Mouse (Mus musculus): Measurements from ENCODE around the gene Mecom. TPM values are rescaled to one million over a fixed set of nuclear protein-coding genes. Genes with fewer than 3 reads are reported as not detected.

The Mecom gene
- polyA plus RNA-seq, 1 experiment from 2014 or later: 19.5 TPM

DNA sequence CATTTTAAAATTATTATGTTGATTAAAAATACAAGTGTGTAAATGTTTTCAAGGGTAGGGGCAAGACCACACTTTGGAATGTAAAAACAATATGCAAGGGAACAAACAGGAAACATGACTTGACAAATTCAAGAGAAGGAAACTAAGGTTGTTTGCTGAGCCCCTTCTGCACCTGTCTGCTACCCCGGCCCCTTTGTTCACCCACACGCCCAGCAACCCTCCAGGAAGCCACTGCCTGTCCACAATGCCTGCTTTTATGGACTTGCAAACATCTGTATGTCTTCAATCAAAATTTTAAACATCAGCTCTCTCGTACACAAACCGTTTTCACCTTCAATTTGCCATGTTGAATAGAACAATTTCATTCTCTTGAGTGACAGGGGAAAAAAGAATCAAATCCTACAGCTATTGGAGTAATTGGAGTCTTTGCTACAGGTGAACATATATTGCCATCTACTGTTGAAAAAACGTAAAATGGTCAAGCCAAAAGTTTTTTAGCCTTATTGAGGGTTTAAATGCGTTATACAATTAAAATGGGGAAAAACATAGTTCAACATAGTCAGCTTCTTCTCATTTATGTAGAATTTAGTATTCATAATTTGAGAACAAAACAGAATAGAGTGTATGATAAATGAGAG is 13.0 kb upstream of the Mecom start:
- 50% methylated on average over 6 of the region's 6 CpGs for WGBS
- DNase-seq (ENCODE audit: low spot score): no peak
- H3K4me2 ChIP-seq (ENCODE audit: low read depth, low read length, severe bottlenecking): no peak overlapping the region
- no peaks in the 10 kb centered on the region for H3K9me3 ChIP-seq (ENCODE audit: control insufficient read depth, low read length)
- ATAC-seq (replicated peaks; ENCODE audit: low FRiP score): no peak
- H3K4me1 ChIP-seq (replicated peaks; ENCODE audit: control insufficient read depth, insufficient read depth, low read length): no peaks in the 10 kb centered on the region
- H3K9ac ChIP-seq (ENCODE audit: low read length): no peak overlapping the region
- no peaks in the 10 kb centered on the region for H3K36me3 ChIP-seq (ENCODE audit: control insufficient read depth, insufficient read depth, low read length)
- H3K4me3 ChIP-seq (ENCODE audit: low read depth, low read length): no peak overlapping the region
- no peak overlapping the region for H3K27ac ChIP-seq (ENCODE audit: low read depth, low read length)
- no peaks in the 10 kb centered on the region for H3K27me3 ChIP-seq (ENCODE audit: control insufficient read depth, insufficient read depth, low read length)

DNA sequence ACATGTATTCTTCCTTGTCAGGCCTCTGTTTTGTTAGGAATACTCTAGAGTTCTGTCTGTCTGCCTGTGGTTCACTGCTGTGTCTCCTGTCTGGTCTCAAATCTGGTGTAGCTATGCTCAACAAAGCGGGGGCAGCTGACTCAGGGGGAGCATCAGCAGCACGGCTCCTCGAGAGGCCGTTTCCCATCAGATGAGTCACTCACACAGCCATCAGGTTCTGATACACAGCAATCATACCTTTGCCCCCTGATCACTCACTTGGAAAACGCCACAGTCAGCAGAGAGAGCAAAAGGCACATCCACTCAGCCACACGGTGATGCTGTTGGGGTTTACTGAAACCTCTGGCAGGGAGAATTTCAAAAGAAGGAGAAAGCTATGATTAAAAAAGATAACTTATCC is 5.9 kb upstream of the Mecom start:
- no peaks in the 10 kb centered on the region for H3K4me1 ChIP-seq (replicated peaks; ENCODE audit: control insufficient read depth, insufficient read depth, low read length)
- H3K4me2 ChIP-seq (ENCODE audit: low read depth, low read length, severe bottlenecking): no peak overlapping the region
- no peaks in the 10 kb centered on the region for H3K27me3 ChIP-seq (ENCODE audit: control insufficient read depth, insufficient read depth, low read length)
- no peaks in the 10 kb centered on the region for H3K36me3 ChIP-seq (ENCODE audit: control insufficient read depth, insufficient read depth, low read length)
- H3K27ac ChIP-seq (ENCODE audit: low read depth, low read length): no peak overlapping the region
- no peak overlapping the region for H3K9ac ChIP-seq (ENCODE audit: low read length)
- DNase-seq (ENCODE audit: low spot score) (no peak), ATAC-seq (replicated peaks; ENCODE audit: low FRiP score) (no peak)
- H3K4me3 ChIP-seq (ENCODE audit: low read depth, low read length): no peak overlapping the region
- 73% methylated on average over 6 of the region's 6 CpGs for WGBS
- H3K9me3 ChIP-seq (ENCODE audit: control insufficient read depth, low read length): no peaks in the 10 kb centered on the region

GRCm38 (mm10) chr3:30550218-30550617 is 2.4 kb upstream of the Mecom start:
- no peak overlapping the region for H3K4me3 ChIP-seq (ENCODE audit: low read depth, low read length)
- no peak overlapping the region for H3K4me2 ChIP-seq (ENCODE audit: low read depth, low read length, severe bottlenecking)
- WGBS: 55% methylated on average over 2 of the region's 2 CpGs
- no peaks in the 10 kb centered on the region for H3K4me1 ChIP-seq (replicated peaks; ENCODE audit: control insufficient read depth, insufficient read depth, low read length)
- H3K27ac ChIP-seq (ENCODE audit: low read depth, low read length): no peak overlapping the region
- DNase-seq (ENCODE audit: low spot score) (no peak), ATAC-seq (replicated peaks; ENCODE audit: low FRiP score) (no peak)
- no peaks in the 10 kb centered on the region for H3K36me3 ChIP-seq (ENCODE audit: control insufficient read depth, insufficient read depth, low read length)
- no peaks in the 10 kb centered on the region for H3K9me3 ChIP-seq (ENCODE audit: control insufficient read depth, low read length)
- H3K9ac ChIP-seq (ENCODE audit: low read length): no peak overlapping the region
- H3K27me3 ChIP-seq (ENCODE audit: control insufficient read depth, insufficient read depth, low read length): no peaks in the 10 kb centered on the region

- WGBS: 87% methylated on average over 7 of the region's 7 CpGs
- H3K4me1 ChIP-seq (replicated peaks; ENCODE audit: control insufficient read depth, insufficient read depth, low read length): no peaks in the 10 kb centered on the region
These were observed 1.1 kb upstream of the Mecom start for GRCm38 (mm10) chr3:30548928-30549327.

GRCm38 (mm10) chr3:30546831-30547369 is 908 bp downstream of the Mecom start:
- WGBS: 80% methylated on average over 11 of the region's 11 CpGs
- H3K4me3 ChIP-seq (ENCODE audit: low read depth, low read length): no peak overlapping the region
- no peak overlapping the region for H3K27ac ChIP-seq (ENCODE audit: low read depth, low read length)
- H3K9me3 ChIP-seq (ENCODE audit: control insufficient read depth, low read length): no peaks in the 10 kb centered on the region
- H3K4me2 ChIP-seq (ENCODE audit: low read depth, low read length, severe bottlenecking): no peak overlapping the region
- no peaks in the 10 kb centered on the region for H3K36me3 ChIP-seq (ENCODE audit: control insufficient read depth, insufficient read depth, low read length)
- no peaks in the 10 kb centered on the region for H3K27me3 ChIP-seq (ENCODE audit: control insufficient read depth, insufficient read depth, low read length)
- ATAC-seq (replicated peaks; ENCODE audit: low FRiP score) (no peak), DNase-seq (ENCODE audit: low spot score) (no peak)
- no peak overlapping the region for H3K9ac ChIP-seq (ENCODE audit: low read length)
- H3K4me1 ChIP-seq (replicated peaks; ENCODE audit: control insufficient read depth, insufficient read depth, low read length): no peaks in the 10 kb centered on the region

More at GRCm38 (mm10) chr3:30548928-30549327, 1.1 kb upstream of the Mecom start:
- no peaks in the 10 kb centered on the region for H3K36me3 ChIP-seq (ENCODE audit: control insufficient read depth, insufficient read depth, low read length)
- no peak for ATAC-seq (replicated peaks; ENCODE audit: low FRiP score)
- H3K4me3 ChIP-seq (ENCODE audit: low read depth, low read length): no peak overlapping the region
- no peaks in the 10 kb centered on the region for H3K9me3 ChIP-seq (ENCODE audit: control insufficient read depth, low read length)
- no peaks in the 10 kb centered on the region for H3K27me3 ChIP-seq (ENCODE audit: control insufficient read depth, insufficient read depth, low read length)
- DNase-seq (ENCODE audit: low spot score): no peak
- H3K27ac ChIP-seq (ENCODE audit: low read depth, low read length): no peak overlapping the region
- no peak overlapping the region for H3K9ac ChIP-seq (ENCODE audit: low read length)
- H3K4me2 ChIP-seq (ENCODE audit: low read depth, low read length, severe bottlenecking): no peak overlapping the region

DNA sequence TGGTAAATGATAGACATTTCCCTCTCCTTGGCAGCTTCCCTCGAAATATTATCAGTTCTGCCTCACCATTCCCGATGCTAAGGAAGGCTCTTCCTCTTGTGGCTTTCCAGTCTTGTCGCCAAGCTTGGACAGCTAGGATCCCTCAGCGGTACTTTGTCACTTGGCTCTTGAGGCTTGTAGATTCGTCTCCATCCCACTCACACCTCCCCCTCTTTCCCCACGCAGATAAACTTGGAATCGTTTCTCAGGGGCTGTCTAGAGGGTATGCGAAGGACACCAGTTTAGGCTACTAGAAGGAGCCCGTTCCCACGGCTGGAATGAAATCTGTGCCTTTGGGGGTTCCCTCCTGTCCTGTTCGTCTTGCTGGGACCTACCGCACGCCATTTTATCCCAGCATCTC is 1.4 kb downstream of the Mecom start:
- Histone ChIP-seq H3K4me2 (ENCODE audit: low read depth, low read length, severe bottlenecking) (no peak overlapping the region), H3K4me1 (replicated peaks; ENCODE audit: control insufficient read depth, insufficient read depth, low read length) (no peaks in the 10 kb centered on the region), H3K9ac (ENCODE audit: low read length) (no peak overlapping the region), H3K9me3 (ENCODE audit: control insufficient read depth, low read length) (no peaks in the 10 kb centered on the region), H3K4me3 (ENCODE audit: low read depth, low read length) (no peak overlapping the region), H3K27me3 (ENCODE audit: control insufficient read depth, insufficient read depth, low read length) (no peaks in the 10 kb centered on the region), H3K27ac (ENCODE audit: low read depth, low read length) (no peak overlapping the region), H3K36me3 (ENCODE audit: control insufficient read depth, insufficient read depth, low read length) (no peaks in the 10 kb centered on the region)
- DNase-seq (ENCODE audit: low spot score): no peak
- WGBS: 85% methylated on average over 13 of the region's 13 CpGs
- ATAC-seq (replicated peaks; ENCODE audit: low FRiP score): no peak

DNA sequence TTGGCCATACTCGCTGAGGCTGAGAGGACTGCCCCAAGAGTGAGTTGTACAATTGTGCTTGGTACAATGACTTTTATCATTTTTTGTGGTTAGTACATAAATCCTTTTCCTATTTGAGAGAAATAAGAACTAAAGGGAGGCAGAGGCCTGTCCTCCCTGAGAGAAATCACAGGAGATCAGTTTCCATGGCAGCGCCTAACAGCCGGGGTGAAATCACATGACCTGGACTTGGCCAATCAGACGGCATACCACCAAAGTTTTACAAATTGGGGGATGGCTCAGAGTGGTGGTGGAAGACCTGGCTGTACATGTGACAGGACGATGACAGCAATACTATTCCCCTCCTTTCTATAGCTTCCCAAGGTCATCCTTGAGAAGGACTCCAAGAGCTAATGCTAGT is 2.6 kb downstream of the Mecom start:
- DNase-seq (ENCODE audit: low spot score) (no peak), ATAC-seq (replicated peaks; ENCODE audit: low FRiP score) (no peak)
- H3K9ac ChIP-seq (ENCODE audit: low read length): no peak overlapping the region
- no peak overlapping the region for H3K27ac ChIP-seq (ENCODE audit: low read depth, low read length)
- H3K4me1 ChIP-seq (replicated peaks; ENCODE audit: control insufficient read depth, insufficient read depth, low read length): no peaks in the 10 kb centered on the region
- H3K4me2 ChIP-seq (ENCODE audit: low read depth, low read length, severe bottlenecking): no peak overlapping the region
- no peak overlapping the region for H3K4me3 ChIP-seq (ENCODE audit: low read depth, low read length)
- H3K27me3 ChIP-seq (ENCODE audit: control insufficient read depth, insufficient read depth, low read length): no peaks in the 10 kb centered on the region
- no peaks in the 10 kb centered on the region for H3K9me3 ChIP-seq (ENCODE audit: control insufficient read depth, low read length)
- 78% methylated on average over 5 of the region's 5 CpGs for WGBS
- no peaks in the 10 kb centered on the region for H3K36me3 ChIP-seq (ENCODE audit: control insufficient read depth, insufficient read depth, low read length)

GRCm38 (mm10) chr3:30544305-30544704 is 3.5 kb downstream of the Mecom start:
- Histone ChIP-seq H3K27me3 (ENCODE audit: control insufficient read depth, insufficient read depth, low read length) (no peaks in the 10 kb centered on the region), H3K36me3 (ENCODE audit: control insufficient read depth, insufficient read depth, low read length) (no peaks in the 10 kb centered on the region), H3K4me1 (replicated peaks; ENCODE audit: control insufficient read depth, insufficient read depth, low read length) (no peaks in the 10 kb centered on the region), H3K27ac (ENCODE audit: low read depth, low read length) (no peak overlapping the region), H3K4me2 (ENCODE audit: low read depth, low read length, severe bottlenecking) (no peak overlapping the region), H3K9me3 (ENCODE audit: control insufficient read depth, low read length) (no peaks in the 10 kb centered on the region), H3K9ac (ENCODE audit: low read length) (no peak overlapping the region), H3K4me3 (ENCODE audit: low read depth, low read length) (no peak overlapping the region)
- DNase-seq (ENCODE audit: low spot score): no peak
- no peak for ATAC-seq (replicated peaks; ENCODE audit: low FRiP score)
- 88% methylated on average over 5 of the region's 5 CpGs for WGBS

GRCm38 (mm10) chr3:30535821-30536220 is 12.0 kb downstream of the Mecom start:
- no peaks in the 10 kb centered on the region for H3K4me1 ChIP-seq (replicated peaks; ENCODE audit: control insufficient read depth, insufficient read depth, low read length)
- no peaks in the 10 kb centered on the region for H3K36me3 ChIP-seq (ENCODE audit: control insufficient read depth, insufficient read depth, low read length)
- no peaks in the 10 kb centered on the region for H3K27me3 ChIP-seq (ENCODE audit: control insufficient read depth, insufficient read depth, low read length)
- WGBS: 84% methylated on average over 11 of the region's 11 CpGs
- no peak overlapping the region for H3K4me2 ChIP-seq (ENCODE audit: low read depth, low read length, severe bottlenecking)
- H3K4me3 ChIP-seq (ENCODE audit: low read depth, low read length): no peak overlapping the region
- H3K27ac ChIP-seq (ENCODE audit: low read depth, low read length): no peak overlapping the region
- no peak for ATAC-seq (replicated peaks; ENCODE audit: low FRiP score)
- no peak for DNase-seq (ENCODE audit: low spot score)
- no peak overlapping the region for H3K9ac ChIP-seq (ENCODE audit: low read length)
- no peaks in the 10 kb centered on the region for H3K9me3 ChIP-seq (ENCODE audit: control insufficient read depth, low read length)
